Mouse (Mus musculus) E14TG2a.4 (cell line): Measurements from ENCODE around the gene Ttc39b.

Source experiments
- CTCF ChIP-seq: conservative IDR thresholded peaks from 2 replicates; pipeline ENCODE4 v1.5.1; 2014; ENCODE audit warnings: low read length
- NANOG ChIP-seq: IDR thresholded peaks from 2 replicates; pipeline ENCODE4 v1.6.1; 2014; ENCODE audit warnings: borderline replicate concordance, low read length, mixed read lengths
- POU5F1 ChIP-seq: IDR thresholded peaks from 2 replicates; pipeline ENCODE4 v1.6.1; 2014; ENCODE audit warnings: low read length, borderline replicate concordance

DNA sequence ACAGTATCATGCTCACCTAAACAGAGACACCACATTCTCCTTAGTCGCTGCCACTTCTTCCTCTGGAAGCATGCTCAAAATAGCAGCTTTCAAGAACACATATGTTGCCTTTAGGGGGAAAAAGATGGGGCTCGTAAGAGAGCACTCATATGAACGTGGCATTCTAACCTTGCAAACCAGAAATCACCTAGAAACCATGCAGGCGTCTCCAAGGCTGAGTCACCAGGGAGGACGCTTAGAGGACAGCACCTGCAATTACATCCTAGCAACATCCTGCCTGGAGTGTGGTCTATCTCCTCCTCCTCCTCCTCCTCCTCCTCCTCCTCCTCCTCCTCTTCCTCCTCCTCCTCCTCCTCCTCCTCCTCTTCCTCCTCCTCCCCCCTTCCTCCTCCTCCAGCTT is 82.4 kb downstream of the Ttc39b start:
- TF ChIP-seq CTCF (no peak), NANOG (no peak), POU5F1 (no peak)
